Mouse (Mus musculus) adrenal gland (tissue): ENCODE measurements around the gene Ccr1.

Experiments
- intact Hi-C: fragments of 180-260 bp; cut with DNase I; formaldehyde crosslinking; loops from one replicate; pipeline ENCODE4 v1.15.1; 2025

Gene Ccr1

DNA sequence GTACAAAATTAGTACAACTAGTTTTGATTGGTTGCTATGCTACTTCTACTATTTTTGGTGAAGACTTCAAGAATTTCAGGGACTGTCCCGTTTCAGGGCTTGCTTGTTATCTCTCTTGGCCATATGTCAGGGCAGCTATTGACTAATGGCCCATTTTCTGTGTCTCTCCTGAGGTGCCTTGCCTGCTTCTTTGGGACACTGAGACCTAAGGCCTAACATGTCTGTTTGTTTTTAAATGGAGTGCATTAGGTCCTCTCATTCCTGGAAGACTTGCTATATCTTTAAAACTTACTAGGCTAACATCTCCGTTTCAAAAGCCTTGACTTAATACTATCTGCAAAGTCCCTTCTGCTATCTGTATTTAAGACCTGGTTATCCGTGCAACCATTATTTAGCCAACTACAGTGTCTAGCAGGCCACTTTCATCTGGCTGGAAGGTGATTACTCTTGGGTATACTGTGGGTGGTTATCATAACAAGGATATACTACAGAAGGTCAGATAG is 10.5 kb downstream of the Ccr1 start:
- intact Hi-C loops = no loop called here

DNA sequence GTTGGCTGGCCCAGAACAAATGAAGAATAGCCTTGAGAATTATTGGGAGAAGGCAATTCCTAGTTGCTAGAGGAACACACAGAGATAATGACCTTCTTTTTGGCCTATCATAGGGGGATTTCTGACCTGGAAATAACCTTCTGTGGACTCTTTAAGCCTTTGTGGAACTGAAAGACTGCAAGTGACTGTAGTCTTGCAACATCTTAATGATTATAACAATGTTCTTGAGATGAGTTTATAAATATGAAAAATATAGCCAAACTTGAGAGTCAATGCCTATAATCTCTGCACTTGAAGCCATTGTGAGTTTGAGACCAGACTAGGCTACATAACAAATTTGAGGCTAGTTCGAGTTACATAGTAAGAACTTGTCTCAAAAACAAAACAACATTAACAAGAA is 11.6 kb downstream of the Ccr1 start:
- intact Hi-C loops = no loop called here

GRCm38 (mm10) chr9:123953551-123953950 is 14.9 kb downstream of the Ccr1 start:
- intact Hi-C loops = no loop called here

GRCm38 (mm10) chr9:123951176-123951575 is 17.3 kb downstream of the Ccr1 start:
- intact Hi-C loops = no loop called here

GRCm38 (mm10) chr9:123949432-123949831 is 19.1 kb downstream of the Ccr1 start:
- intact Hi-C loops = no loop called here

GRCm38 (mm10) chr9:123947815-123948214 is 20.7 kb downstream of the Ccr1 start:
- intact Hi-C loops = no loop called here

DNA sequence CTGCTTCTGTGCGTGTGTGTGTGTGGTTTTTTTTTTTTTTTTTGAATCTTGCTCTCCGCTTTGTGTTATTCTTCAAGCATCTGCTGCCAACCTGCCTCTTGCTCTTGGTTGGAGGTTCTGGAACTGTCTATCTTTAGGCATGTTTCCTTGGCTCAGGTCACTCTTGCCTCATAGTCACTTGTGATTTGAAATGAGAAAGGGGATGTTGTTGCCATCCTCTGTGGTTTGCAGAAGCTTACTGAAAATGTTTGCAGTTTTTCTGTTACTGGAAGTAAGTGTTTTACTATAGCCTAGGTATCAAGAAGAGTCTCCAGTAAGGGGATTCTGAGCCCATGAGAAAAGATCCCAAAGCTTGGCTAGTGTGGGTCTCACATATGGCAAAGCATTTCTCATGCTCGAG is 26.5 kb downstream of the Ccr1 start:
- intact Hi-C loops = no loop called here

DNA sequence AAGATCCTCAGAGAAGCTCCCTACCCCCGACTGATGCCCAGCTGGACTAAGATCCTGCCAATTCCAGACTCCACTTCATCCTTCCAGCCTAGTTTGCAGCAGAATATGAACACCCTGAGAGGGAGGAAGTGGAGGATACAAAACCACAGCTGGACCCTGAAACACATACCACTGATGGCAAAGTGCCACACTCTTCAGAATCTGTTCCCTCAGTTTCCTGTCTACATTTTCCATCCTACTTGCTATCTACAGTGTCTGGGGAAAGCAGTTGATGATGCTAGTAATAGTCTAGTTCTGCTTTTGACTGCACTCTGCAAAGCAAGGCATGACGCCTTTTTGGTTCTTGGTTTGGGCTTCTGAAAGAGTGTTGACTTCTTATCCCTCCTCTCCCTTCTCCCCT is 27.2 kb downstream of the Ccr1 start:
- intact Hi-C loops = no loop called here

GRCm38 (mm10) chr9:123940628-123941027 is 27.9 kb downstream of the Ccr1 start:
- intact Hi-C loops = no loop called here

- intact Hi-C loops = no loop called here
Observed at GRCm38 (mm10) chr9:123940168-123940567, 28.3 kb downstream of the Ccr1 start.

DNA sequence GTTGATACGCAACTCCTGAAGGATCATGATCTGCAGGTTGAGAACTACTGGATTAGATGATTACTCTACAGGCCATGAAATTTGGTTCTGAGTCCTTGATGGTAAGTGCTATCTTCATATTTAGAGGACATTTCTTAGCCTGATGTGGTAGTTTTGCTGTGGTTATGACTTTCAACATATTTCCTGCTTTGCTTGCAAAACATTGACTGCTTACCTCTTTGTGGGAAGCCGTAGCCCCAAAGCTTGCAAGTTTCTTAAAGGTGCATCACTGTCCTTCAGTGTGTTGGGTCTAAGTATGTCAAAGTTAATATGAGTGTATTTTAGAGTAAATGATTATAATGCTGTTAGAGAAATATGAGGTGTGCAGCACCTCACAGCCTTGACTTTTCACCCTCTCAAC is 30.5 kb downstream of the Ccr1 start:
- intact Hi-C loops = no loop called here

GRCm38 (mm10) chr9:123936604-123937280 is 31.8 kb downstream of the Ccr1 start:
- intact Hi-C loops = no loop called here

- intact Hi-C loops = no loop called here
Observed at GRCm38 (mm10) chr9:123935776-123936175, 32.7 kb downstream of the Ccr1 start.

DNA sequence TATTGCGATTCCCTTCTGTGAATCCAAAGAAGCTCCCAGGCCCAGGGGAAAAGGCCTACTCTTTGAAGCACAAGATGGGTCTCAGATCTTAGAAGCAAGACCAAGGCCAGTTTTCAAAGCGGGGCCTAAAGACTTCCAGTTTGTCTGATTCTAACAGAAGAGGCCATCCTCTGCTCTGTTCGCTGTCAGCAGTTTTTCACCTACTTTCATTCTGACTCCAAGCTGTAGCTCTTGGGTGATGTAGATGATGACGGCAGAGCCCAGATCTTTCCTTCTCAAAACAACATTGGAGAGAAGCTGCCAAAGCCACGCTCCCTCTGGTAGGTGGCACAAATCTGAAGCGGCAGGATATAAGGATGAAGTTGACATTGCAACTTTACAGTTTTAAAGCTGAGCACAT is 33.1 kb downstream of the Ccr1 start:
- intact Hi-C loops = no loop called here

GRCm38 (mm10) chr9:123933716-123934445 is 34.6 kb downstream of the Ccr1 start:
- intact Hi-C loops = no loop called here

DNA sequence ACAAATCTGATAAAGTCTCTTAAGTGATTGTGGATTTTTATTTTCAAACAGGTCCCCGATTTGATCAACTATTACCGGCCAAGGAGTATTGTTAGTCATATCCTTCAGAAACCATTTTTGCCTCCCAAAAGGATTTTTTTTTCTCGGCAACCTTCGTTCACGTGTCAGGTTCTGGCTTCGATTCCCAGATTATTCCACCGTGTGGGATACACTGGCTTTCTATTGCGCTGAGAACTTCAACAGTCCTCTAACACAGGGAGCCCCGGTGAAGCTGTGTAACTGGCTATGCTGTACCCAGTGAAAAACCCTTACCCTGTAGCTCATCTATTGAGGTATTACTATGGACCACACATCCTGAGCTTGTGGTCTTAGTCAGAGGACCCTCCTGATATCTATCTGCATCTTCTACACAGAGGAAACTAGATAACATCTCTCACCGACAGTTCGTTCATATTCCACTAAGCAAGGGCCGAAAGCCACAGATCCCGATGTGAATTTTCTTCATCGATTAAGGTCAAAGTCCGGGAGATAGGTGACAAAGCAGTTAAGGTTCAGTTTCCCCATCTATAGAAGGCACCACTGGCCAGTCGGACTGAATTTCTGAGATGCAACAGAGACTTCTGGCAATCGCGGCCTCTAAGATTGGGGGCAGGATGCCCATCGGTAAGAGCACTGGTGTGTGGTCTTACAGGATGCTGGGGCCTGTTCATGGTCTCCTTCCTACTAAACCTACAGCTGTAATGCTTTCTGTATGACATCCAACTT is 35.4 kb downstream of the Ccr1 start:
- intact Hi-C loops = no loop called here

DNA sequence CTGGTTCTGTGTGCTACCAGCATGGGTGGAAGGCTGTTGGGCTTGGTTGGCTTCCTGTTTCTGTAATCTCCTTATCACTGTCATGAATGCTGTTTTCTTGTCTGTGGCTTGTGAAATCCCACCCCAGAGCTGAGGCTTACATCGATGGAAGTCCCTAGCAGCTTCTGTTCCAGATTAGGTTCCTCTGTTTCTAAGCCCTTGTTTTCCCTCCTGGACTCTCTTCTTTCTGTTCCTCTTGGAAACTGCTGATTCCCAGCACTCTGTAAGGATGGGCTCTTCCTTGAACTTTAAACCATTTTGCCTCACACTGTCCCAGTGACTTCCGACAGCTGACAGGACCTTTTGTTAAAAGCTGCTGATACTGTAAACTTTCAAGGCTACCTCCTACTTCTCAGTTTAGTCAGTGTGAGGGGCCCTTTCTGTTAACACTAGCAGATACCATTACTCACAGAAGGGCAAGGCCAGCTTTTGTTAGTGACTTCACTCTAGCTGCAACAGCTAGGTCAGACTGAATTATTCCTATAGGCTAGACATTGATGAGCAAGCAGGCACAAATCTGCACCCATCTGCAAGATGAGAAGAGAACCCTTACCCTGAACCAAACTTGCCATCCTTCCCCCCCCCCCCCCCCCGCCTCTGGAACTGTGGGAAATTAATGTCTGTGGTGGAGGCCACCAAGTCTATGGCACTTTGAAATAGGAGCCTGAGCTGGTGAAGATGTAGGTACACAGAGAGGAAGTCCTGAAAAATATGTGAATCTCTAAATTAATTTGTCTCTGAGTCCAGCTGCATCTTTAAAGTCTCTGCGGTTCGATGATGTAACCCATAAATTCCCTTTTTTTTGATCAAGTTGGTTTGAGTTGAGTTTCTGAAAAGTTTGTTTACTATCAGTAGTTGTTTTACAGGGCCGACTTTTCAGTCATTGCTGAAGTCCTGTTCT is 36.5 kb downstream of the Ccr1 start:
- intact Hi-C loops = no loop called here

GRCm38 (mm10) chr9:123930926-123931325 is 37.6 kb downstream of the Ccr1 start:
- intact Hi-C loops = no loop called here

- intact Hi-C loops = no loop called here
Observed at GRCm38 (mm10) chr9:123930476-123930875, 38.0 kb downstream of the Ccr1 start.

DNA sequence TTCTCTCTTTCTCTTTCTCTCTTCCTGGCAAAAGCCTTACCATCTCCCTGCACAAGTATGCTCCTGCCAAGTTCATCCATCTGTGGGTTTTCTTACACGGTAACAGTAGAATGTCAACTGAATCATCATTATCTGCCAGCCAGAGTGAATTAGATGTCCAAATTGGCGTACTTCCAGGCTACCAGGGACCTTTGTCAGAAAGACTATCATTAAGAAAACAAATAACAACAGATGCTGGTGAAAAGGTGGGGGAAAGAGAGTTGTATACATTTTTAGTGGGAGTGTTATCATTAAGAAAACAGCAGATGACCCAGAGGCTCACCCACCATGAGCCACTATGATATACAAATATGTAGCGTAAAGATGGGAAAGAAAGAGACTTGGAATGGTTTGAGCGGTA is 38.6 kb downstream of the Ccr1 start:
- intact Hi-C loops = no loop called here

DNA sequence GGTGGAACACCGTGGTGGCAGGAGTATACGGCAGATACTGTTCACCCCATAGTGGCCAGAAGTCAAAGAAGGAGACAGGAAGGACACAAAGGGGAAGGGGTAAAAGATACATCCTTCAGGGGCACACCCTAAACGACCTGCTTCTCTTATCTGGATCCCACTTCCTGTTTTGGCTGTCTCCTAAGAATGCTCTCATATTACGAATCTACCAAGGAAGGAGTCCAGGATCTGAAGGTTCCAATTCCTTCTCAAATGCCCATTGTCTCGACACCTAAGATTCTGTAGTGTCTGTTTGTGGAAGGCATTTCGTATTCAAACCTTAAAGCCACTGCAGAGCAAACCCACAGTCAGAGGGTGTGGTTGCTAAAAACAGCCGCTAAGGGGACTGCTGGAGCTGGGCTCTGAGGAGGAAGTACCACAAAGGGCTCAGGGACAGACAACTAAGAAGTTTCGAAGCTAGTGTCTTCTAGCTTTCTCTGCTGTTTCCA is 39.7 kb downstream of the Ccr1 start:
- intact Hi-C loops = no loop called here
